Mouse (Mus musculus): Measurements from ENCODE around the gene Arrb1.

DNA sequence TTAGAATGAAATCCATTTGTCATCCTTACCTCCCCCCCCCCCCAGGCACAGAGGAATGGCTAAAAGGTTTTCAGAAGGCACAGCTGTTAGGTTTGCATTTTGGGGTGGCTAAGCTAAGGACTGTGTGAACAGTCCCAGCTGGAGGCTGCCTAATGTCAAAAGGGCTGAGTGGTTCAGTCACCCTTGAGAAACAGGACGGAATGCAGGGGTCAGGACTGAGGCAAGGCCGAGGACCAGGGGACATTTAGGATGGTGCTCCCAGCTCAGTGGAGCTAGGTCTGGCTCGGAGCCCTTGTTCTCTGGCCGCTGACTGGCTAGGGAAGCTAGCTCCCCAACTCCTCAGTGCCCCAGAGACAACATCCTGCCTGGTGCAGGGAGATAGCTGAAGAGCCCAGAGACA, 47.6 kb downstream of the Arrb1 start:
- TF ChIP-seq CTCF (IDR thresholded peaks at IDR 0.05; ENCODE audit: low read depth, low read length) (no peak), POLR2A (IDR thresholded peaks at IDR 0.05; ENCODE audit: extremely low read depth, insufficient read depth, low read length) (no peak)

Measured in liver, adult 2 months (tissue).